Mouse (Mus musculus) cerebellum, adult 2 months (tissue): Measurements from ENCODE around the gene Junb.

Experiments
- CTCF ChIP-seq: fragments of 200-500 bp; IDR thresholded peaks from 2 replicates; pipeline ENCODE4 v1.5.1; 2011; ENCODE audit warnings: low read depth, mild to moderate bottlenecking, control low read depth, low read length, moderate library complexity, borderline replicate concordance; ENCODE audit not compliant: insufficient read depth
- POLR2A ChIP-seq: fragments of 200-500 bp; IDR thresholded peaks from 2 replicates; pipeline ENCODE4 v1.6.1; 2011; ENCODE audit warnings: low read length, control low read depth, borderline replicate concordance; ENCODE audit not compliant: insufficient read depth

DNA sequence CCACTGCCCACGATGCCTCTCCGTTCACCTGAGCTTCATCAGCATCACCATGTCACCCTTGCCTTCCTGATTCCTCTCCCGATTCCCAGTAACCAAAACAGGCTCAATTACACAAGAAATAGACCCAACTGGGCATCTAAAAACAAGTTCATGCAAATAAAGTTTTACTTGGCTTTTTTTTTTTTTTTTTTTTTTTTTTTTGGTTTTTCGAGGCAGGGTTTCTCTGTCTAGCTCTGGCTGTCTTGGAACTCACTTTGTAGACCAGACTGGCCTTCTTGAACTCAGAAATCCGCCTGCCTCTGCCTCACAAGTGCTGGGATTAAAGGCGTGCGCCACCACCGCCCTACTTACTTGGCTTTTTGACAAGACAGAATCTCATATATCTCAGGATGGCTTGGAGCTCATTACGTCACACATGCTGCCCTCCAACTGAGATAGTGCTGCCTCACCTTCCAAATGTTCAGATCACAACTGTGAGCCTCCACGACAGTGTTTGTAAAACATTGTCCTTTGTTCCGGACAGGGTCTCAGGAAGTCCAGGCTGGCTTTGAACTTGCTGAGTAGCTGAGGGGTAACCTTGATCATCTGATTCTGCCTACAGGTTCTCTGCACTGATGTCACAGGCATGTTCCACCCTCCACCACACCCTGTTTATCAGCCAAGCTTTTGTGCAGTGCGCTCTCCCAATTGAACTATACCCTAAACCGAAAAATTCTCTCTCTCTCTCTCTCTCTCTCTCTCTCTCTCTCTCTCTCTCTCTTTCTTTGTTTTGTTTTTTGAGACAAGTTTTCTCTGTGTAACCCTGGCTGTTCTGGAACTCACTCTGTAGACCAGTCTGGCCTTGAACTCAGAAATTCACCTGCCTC lies 40.7 kb downstream of the Junb start:
- no peak for TF ChIP-seq POLR2A
- TF ChIP-seq CTCF: no peak; the same call in 1 of the 2 replicates
